Mouse (Mus musculus) testis, postnatal 14 days (tissue): ENCODE measurements at regions not wholly inside any gene's neighbourhood (a gene's known extent, or its start where the extent isn't known, plus 50 kb on each side); places are given as distances from the start of the nearest gene placed in this dataset.

ENCODE experiments used
- DNase-seq: peaks from one replicate; pipeline ENCODE4 v3.0.0; 2021; ENCODE audit warnings: low spot score

DNA sequence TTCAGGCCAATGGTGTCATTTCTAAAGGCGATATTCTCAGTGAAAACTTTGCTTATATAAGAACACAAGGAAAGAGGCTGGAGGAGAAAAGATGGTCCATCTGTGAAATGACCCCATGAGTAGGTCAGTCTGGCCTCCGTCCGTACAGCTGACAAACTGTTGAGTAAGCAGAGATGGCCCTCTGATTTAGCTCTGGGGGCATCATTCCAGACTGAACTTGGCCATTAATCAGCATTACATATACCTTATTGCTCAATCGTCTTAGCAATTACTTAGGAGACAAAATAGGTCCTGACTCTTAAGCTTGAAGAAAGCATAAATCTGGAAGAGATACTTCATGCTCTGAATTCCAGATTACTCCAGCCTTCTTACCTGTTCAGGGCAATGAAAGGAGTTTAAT lies 132.8 kb upstream of the Noct start:
- DNase-seq: no peak

DNA sequence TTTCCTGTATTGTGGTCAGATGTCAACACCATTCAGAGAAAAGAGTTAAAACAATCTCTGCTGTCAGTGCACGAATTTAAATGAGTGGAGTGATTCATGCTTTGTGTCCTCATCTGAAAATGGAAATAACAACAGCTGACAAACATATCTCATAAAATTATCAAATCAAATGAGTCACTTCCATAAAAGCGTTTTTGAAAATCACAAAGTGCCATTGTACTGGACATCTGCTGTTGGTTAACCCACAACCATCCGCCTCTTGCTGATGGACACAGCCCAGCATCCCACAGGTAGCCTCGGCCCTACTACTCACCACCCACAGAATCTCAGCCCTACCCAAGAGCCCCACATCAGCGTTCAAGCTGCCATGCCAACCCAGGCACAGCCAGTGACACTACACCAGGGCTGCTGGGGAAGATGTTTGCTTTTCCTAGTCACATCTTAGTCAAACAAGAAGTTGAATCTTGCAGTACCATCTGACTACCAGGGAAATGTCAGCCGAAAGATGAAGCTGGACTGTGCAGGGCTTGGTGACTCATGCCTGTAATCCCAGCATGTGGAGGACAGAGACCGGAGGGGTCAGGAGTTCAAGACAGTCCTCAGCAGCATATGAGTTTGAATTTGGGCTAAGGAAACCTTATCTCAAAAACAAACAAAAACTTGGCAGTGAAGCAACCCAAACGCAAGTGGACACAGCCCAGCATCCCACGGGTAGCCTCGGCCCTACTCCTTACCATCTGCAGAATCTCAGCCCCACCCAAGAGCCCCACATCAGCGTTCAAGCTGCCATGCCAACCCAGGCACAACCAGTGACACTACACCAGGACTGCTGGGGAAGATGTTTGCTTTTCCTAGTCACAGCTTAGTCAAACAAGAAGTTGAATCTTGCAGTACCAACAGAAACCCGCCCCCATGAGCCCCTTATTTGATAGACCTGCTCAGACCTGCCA lies 131.9 kb upstream of the Noct start:
- no peak for DNase-seq

DNA sequence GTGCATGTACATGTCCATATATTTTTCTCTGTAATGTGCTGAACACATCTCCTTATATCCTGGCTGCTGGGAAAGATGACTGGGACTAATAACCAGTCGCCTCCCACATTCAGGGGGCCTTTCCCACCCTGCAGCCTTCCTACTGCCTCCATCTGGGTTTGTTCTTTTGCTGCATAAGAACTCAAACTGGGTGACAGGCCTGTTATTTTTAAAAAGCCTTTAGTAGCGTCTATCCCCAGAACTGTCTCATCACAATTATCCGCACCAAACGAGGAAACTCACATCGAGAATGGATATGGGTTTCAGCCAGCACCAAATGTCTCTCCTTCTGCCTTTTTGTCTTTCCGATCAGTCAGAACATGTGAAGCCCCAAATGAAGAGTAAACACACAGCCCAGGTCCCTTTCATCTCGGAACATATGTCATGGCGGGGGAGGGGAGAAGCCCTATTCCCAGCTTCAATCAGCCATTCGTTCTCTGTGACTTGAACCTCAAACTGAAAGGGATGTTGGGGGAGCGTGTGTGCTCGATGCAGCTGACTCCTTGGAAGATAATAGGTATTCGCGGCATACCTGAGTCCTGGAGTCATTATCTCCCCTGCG lies 128.3 kb upstream of the Noct start:
- no peak for DNase-seq

DNA sequence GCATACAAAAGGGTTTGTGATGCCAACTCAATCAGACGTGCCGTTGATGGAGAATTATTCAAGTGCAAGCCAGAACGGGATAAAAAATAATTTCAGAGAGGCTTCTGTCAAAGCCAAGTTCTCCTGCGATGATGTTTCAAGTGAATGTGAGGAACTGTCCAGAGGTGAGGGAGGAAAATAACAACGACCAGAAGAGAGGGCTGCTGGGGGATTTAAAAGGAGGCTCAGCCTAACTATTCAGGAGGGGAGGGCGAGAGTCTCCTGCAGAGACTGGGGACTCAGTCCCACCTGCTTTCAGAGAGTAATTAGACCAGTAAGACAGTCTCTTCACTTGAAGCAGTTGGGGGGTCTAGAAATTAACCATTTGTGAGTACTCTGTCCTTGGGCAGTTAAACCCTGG lies 127.7 kb upstream of the Noct start:
- no peak for DNase-seq

DNA sequence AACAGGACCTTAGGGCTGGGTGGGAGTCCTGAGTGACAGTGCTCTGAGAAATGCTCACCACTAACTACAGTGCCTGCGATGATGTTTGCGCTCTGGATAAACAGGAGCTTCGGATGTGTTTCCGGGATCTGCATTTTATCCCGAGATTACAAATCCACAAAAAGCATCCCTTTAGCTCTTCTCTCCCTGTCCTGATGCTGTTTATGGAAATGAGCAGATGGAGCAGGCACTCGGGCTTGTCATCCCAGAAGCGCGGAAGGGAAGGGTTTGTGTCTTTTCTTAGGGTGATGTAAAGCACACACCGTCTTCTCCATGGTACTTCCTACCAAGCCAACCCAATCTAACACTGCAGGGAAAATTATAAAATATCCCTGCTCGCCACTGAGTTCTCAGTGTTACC lies 126.9 kb upstream of the Noct start:
- DNase-seq: no peak

DNA sequence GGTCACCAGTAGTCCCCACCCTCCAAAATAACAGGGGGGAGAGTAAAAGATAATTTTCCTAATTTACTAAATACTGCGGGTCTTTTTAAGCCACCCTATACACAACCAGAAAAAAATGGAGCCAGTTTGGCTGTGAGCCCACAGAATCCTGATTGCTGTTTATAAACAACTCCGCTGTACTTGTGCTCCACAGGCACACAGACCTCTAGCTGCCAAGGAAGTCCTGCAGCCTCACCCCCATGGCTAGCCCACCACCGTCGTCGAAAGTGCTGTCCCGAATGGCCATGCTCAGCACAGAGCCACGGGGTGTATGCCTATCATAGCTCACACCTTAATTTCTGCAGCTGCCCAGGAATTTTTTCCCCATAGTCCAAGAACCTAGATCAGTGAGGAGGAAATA lies 124.3 kb upstream of the Noct start:
- no peak for DNase-seq

- no peak for DNase-seq
These were observed 115.5 kb upstream of the Noct start for GRCm38 (mm10) chr3:51108639-51109202.

GRCm38 (mm10) chr3:51111241-51111640 lies 113.0 kb upstream of the Noct start:
- no peak for DNase-seq

- no peak for DNase-seq
These were observed 111.9 kb upstream of the Noct start for GRCm38 (mm10) chr3:51112351-51112750.

DNA sequence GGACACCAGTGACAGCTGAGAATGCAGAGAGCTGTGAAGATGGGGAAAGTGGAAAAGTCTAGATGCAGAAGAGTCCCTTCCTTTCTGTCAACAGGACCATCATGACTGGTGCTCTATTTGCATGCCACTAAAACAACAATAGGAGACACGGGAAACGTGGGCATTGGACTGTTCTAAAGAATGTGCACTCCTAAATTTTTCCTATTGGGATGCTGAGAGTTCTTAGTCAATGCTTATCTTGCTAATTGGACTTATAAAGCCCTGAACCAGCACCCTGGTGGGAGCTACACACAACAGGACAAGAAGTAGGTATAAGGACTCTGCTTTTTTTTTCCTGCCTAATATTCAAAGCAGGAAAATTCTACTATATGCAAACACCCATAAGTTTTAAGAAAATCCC lies 108.3 kb upstream of the Noct start:
- no peak for DNase-seq

GRCm38 (mm10) chr3:51118706-51119105 lies 105.5 kb upstream of the Noct start:
- DNase-seq: no peak

- no peak for DNase-seq
These were observed 103.7 kb upstream of the Noct start for GRCm38 (mm10) chr3:51120522-51120921.

DNA sequence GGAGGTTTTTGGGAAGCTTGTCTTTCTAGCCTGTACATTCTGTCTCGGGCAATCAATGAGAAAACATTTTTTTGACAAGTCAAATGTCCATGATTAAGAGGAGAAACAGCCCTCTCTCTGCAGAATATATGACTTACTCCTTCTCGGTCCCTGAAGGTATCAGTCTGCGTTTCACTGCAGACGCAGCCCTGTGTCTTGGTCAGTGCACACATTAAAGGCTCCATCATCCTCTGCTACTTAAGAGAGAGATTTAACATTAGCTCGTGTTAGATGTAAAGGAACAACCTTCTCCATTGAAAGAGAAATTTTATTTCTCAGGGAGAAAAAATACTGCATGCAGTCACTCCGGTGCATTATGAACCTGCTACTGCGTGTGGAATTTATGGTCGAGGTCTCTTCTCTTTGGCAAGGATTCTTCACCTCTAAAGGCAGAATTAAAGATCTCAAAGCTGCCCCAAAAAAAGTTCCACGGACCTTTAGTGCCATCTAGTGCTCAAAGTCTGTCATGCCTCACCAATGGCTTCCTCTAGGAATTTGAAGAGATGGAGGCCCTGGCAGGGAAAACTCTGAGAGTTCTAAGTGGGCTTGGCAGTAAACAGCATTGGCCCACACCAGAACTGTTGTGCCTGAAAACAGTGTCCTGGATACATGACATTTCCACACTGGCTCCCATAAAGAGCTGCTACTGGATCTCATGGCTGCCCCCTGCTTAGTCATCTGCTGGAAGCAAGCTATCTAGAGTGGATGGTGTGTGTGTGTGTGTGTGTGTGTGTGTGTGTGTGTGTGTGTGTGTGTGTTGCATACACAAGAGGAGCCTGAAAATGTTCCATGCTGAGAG lies 102.3 kb upstream of the Noct start:
- DNase-seq: peak; percentile 41

DNA sequence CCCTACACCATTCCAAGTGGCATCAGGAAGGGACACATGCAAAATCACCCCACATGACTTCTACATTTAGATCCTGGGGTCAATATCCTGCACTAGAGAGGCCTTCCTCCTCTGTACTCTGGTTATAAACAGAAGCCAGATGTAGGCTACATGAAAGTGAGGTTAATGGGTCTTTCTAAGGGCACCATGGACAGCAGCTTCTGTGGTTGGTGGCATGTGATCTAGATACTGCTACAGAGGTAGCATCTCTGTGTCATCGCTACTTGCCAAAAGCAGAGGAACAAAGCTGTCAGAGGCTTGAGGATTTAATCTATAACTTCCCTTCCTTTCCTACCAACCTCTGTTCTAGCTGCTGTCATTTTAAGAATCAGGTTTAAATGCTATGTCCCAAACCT lies 101.7 kb upstream of the Noct start:
- no peak for DNase-seq

DNA sequence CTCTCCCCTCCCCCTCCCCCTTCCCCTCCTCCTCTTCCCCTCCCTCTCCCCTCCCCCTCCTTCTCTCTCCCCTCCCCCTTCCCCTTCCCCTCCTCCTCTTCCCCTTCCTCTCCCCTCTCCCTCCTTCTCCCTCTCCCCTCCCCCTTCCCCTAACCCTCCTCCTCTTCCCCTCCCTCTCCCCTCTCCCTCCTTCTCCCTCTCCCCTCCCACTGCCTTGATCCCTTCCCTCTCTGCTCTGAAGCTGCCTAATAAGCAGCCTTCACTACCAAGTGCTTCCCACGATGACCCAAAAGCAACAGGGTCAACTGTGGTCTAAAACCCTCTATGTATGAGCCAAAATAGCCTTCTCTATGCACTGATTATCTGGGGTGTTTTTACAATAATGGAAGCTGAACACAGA lies 96.4 kb upstream of the Noct start:
- no peak for DNase-seq

DNA sequence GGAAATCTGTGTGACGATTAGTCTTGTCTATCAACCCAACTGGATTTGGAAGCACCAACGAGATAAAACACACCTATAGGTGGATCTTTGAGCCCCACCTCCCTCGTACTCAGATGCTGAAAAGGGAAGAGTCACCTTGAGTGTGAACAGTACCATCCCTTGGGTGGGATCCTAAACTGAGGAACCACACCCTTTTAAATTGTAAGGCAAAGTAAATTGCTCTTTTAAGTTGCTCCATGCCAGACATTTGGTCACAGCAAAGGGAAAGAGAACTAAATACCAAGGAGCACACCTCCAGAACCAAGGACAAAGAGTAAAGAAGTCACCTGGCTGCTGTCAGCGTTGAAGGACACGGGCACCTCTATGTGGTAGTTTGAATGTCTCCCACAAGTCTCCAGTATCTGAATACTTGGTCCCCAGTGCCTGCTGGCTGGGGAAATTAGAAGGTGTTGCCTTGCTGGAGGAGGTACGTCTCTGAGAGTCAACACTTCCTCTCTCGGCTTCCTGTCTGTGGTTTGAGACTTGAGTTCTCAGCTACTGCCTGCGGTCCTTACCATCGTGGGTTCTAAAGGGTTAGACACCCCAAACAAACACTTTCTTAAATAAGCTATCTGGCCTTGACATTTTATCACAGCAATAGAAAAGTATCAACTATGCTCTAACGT lies 95.6 kb upstream of the Noct start:
- no peak for DNase-seq

DNA sequence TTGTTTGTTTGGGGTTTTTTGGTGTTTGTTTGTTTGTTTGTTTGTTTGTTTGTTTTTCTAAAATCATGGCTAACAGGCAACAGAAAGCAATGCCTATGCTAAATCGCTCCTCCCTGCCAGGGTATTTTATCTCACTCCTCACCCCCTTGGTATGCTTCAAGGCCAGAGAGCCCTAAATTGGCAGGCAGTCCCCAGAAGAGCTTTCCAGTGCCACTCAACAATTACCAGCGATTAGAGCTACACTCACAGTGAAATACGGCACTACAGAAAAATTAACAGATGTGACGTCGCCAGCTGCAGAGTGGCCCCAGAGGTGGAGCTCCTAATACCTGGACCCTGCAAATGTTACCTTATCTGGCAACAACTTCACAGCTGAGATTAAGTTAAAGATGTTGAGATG lies 93.5 kb upstream of the Noct start:
- DNase-seq: no peak

DNA sequence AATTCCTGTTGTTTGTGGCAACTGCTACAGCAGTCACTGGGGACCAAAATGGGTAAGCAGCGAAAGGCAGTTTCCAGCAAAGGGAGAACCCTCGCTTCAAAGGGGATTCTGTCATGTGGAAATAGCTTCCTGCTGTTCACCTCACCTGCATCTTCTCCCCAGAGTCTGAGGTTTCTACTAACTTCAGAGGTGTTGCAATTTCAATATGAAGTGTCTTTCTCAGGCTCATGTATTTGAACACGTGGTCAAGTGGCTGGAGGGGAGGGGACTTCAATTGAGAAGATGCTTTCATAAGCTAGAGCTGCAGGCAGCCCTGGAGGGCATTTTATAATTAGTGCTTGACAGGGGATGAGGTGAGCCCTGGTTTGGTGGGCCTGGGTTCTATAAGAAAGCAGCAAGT lies 92.9 kb upstream of the Noct start:
- no peak for DNase-seq

DNA sequence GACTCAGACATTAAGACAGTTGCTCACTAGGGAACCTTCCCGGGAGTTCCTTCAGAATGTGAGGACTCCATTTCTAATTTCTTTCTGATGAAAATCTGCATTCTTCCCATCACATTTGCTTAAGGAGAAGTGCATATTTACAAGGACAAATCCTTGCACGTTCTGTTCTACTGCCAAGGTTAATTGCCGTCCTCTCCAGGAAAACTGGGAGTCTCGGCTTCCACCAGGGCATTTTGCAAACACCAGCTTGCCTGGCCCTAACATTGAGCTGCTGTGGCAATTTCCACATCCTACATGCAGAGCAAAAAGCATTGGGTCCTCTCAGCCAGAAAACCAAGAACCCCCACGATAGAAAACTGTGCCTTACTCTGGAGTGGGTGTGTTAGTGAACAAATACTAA lies 91.5 kb upstream of the Noct start:
- peak; percentile 26 for DNase-seq

DNA sequence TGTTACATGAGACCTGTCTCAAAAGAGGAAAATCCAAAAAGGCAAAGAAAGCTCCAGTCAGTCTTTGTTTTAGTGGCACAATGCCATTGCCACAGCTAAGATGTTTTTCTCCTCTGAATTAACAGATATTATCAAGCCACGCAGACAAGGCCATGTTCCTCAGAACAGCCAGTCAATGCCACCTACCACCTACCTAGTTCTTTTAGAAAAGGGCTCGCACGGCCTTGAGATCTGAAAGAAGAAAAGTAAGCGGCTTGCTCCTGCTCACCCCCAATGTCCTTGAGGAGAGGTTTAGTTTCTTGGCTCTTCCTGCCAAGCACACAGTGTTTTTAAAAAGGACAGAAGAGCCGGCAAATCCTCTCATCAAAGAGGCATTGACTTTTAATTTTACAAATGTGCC lies 88.7 kb upstream of the Noct start:
- DNase-seq: peak; percentile 60

GRCm38 (mm10) chr3:51137730-51138312 lies 86.4 kb upstream of the Noct start:
- no peak for DNase-seq

DNA sequence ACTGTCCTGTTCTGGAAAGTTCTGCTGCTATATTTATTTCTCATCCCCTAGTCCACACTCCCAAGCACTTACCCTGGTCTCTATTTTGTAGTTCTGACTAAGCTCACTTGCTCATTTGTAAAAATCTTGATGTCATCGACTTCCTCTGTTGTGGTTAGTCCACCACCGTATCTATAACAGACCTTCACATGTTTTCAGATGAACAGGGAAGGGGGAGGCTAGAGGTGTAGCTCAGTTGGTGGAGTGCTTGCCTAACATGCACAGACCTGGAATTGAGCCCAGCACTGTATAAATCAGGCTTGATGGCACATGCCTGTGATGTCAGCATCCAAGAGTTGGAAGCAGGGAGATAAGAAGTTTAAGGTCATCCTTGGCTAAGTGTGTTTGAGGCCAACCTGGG lies 78.3 kb upstream of the Noct start:
- DNase-seq: no peak
